Mouse (Mus musculus) layer of hippocampus, postnatal 14 days (tissue): ENCODE measurements around the gene Tifab. TPM values are rescaled to one million over a fixed set of nuclear protein-coding genes. Genes with fewer than 3 reads are reported as not detected.

Source experiments
- DNase-seq, 2 experiments: peaks; one replicate each; pipeline ENCODE4 v3.0.0; 2021 to 2022; ENCODE audit warnings: low spot score in 2 of 2, mixed read lengths in 1 of 2
- total RNA-seq, 2 experiments: library from RNA; stranded (reverse); gene quantifications; 2 replicates each; pipeline ENCODE4 v1.2.3; 2021

Tifab gene
- total RNA-seq, 2 experiments from 2014 or later: 1.7 to 1.8 TPM

- peak in 1 of 2 experiments; percentile 22 for DNase-seq
Measured at GRCm38 (mm10) chr13:56181424-56181823, 2.7 kb upstream of the Tifab start.

- no peak for DNase-seq
Measured at GRCm38 (mm10) chr13:56176310-56176709, 2.4 kb downstream of the Tifab start.

GRCm38 (mm10) chr13:56175848-56176247 lies 2.8 kb downstream of the Tifab start:
- DNase-seq: no peak

- no peak for DNase-seq
Measured at GRCm38 (mm10) chr13:56172901-56173545, 5.7 kb downstream of the Tifab start.

- no peak for DNase-seq
Measured at GRCm38 (mm10) chr13:56172106-56172505, 6.6 kb downstream of the Tifab start.

GRCm38 (mm10) chr13:56168403-56168781 lies 10.3 kb downstream of the Tifab start:
- DNase-seq: no peak

GRCm38 (mm10) chr13:56167446-56168402 lies 11.0 kb downstream of the Tifab start:
- no peak for DNase-seq

- DNase-seq: no peak
Measured at GRCm38 (mm10) chr13:56165561-56165960, 13.1 kb downstream of the Tifab start.

GRCm38 (mm10) chr13:56164372-56164771 lies 14.3 kb downstream of the Tifab start:
- DNase-seq: no peak

- DNase-seq: no peak
Measured at GRCm38 (mm10) chr13:56163751-56164150, 14.9 kb downstream of the Tifab start.

- no peak for DNase-seq
Measured at GRCm38 (mm10) chr13:56162859-56163258, 15.8 kb downstream of the Tifab start.

GRCm38 (mm10) chr13:56159614-56160363 lies 18.9 kb downstream of the Tifab start:
- no peak for DNase-seq

GRCm38 (mm10) chr13:56159016-56159601 lies 19.6 kb downstream of the Tifab start:
- no peak for DNase-seq

GRCm38 (mm10) chr13:56155671-56156070 lies 23.0 kb downstream of the Tifab start:
- DNase-seq: no peak

- DNase-seq: no peak
Measured at GRCm38 (mm10) chr13:56155048-56155447, 23.6 kb downstream of the Tifab start.

GRCm38 (mm10) chr13:56152773-56153460 lies 25.8 kb downstream of the Tifab start:
- no peak for DNase-seq

GRCm38 (mm10) chr13:56151404-56152226 lies 27.1 kb downstream of the Tifab start:
- DNase-seq: peak; percentile 34 to 66

- DNase-seq: no peak
Measured at GRCm38 (mm10) chr13:56145523-56145922, 33.2 kb downstream of the Tifab start.

- DNase-seq: no peak
Measured at GRCm38 (mm10) chr13:56144021-56144420, 34.7 kb downstream of the Tifab start.

GRCm38 (mm10) chr13:56143151-56143513 lies 35.6 kb downstream of the Tifab start:
- no peak for DNase-seq
